Comparison of ENCODE assay signal across 8 mouse cellular contexts in the genomic region with DNA sequence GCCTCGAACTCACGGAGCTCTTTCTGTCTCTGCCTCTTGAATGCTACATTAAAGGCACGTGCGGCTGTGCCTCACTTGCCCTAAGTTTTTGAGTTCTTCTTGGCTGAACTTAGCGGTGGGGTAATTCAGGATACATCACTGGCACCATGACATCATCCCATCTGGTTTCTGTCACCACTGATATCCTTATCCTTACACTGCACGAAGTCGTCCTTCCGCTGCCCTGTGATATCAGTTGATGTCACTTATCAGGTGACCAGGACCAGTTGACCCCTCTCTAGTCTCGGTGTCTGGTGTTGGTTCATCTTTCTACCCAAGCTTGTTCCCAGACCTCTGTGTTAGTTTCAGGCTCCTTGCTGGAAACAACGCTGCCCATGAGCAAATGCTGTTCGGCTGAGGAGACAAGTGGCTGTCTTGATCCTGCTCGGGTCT. TPM values are rescaled to one million over a fixed set of nuclear protein-coding genes. Genes with fewer than 3 reads are reported as not detected.
DNase-seq lines count a peak whose midpoint lies in the region; ATAC-seq and TF ChIP-seq lines count a peak whose summit lies in the region.

No protein-coding gene starts in this region.

- H3K9me3 ChIP-seq in embryonic facial prominence, embryonic 10.5 days, result no peaks in the 10 kb centered on the region
- H3K9me3 ChIP-seq in hindbrain, embryonic 12.5 days (replicated peaks), result no peaks in the 10 kb centered on the region

- peak overlapping the region; percentile 92 for H3K4me2 ChIP-seq in hindbrain, embryonic 12.5 days (replicated peaks)

- no peak for TF ChIP-seq EP300 in heart, adult 2 months (IDR thresholded peaks at IDR 0.05; ENCODE audit: insufficient read depth, low read depth, low read length)

- TF ChIP-seq POLR2A in heart, adult 2 months (IDR thresholded peaks at IDR 0.05; ENCODE audit: insufficient read depth, low read depth, low read length), result no peak

- no peaks in the 10 kb centered on the region for H3K27me3 ChIP-seq in heart, adult 2 months (ENCODE audit: control insufficient read depth, insufficient read depth, low read length)
- H3K27me3 ChIP-seq in embryonic facial prominence, embryonic 10.5 days (replicated peaks; ENCODE audit: low read depth, poor library complexity, severe bottlenecking), result peaks cover 42% of the 10 kb centered on the region
- H3K27me3 ChIP-seq in hindbrain, embryonic 12.5 days, result peaks cover 9% of the 10 kb centered on the region; the same call in 1 of the 2 replicates

- no peak for TF ChIP-seq CTCF in heart, adult 2 months (IDR thresholded peaks at IDR 0.05)

- intact Hi-C loops in heart, adult 2 months (cut with DNase I), result loop anchor here (2.0 kb wide), 2 partner anchors 32 to 94 kb away; a partner anchor contains a TSS
- intact Hi-C loops in heart, postnatal 25 days (cut with DNase I), result loop anchor here (2.0 kb wide), 1 partner anchor 32 kb away; a partner anchor contains a TSS

- 14% methylated on average over 12 of the region's 12 CpGs for WGBS in heart, adult 2 months
- 48% methylated on average over 12 of the region's 12 CpGs for WGBS in embryonic facial prominence, embryonic 10.5 days
- WGBS in hindbrain, embryonic 12.5 days, result 46% methylated on average over 12 of the region's 12 CpGs

- no peaks in the 10 kb centered on the region for H3K79me2 ChIP-seq in heart, adult 2 months (replicated peaks; ENCODE audit: control insufficient read depth, insufficient read depth, low read length)

- peak overlapping the region; percentile 54 for H3K9ac ChIP-seq in heart, adult 2 months (ENCODE audit: low read depth, low read length)
- H3K9ac ChIP-seq in hindbrain, embryonic 12.5 days, result peak overlapping the region; percentile 80; the same call in 1 of the 2 replicates

- peaks cover 18% of the 10 kb centered on the region for H3K4me1 ChIP-seq in heart, adult 2 months (ENCODE audit: control insufficient read depth, insufficient read depth, low read length)
- H3K4me1 ChIP-seq in embryonic facial prominence, embryonic 10.5 days, result peaks cover 37% of the 10 kb centered on the region
- peaks cover 30% of the 10 kb centered on the region for H3K4me1 ChIP-seq in hindbrain, embryonic 12.5 days

- DNase-seq in heart, adult 2 months, result peak in 1 of 2 experiments; percentile 37
- DNase-seq in heart, postnatal 25 days (ENCODE audit: low spot score), result no peak
- DNase-seq in embryonic facial prominence, embryonic 10.5 days (ENCODE audit: low spot score), result no peak
- DNase-seq in right cerebral cortex, adult 2 months (ENCODE audit: low spot score in 2 of 2), result no peak
- DNase-seq in layer of hippocampus, adult 11-12 months (ENCODE audit: low spot score), result no peak
- no peak for DNase-seq in frontal cortex, postnatal 36 days (ENCODE audit: low spot score in 2 of 2)

- H3K27ac ChIP-seq in heart, adult 2 months, result peak overlapping the region; percentile 91
- peak overlapping the region; percentile 76 for H3K27ac ChIP-seq in embryonic facial prominence, embryonic 10.5 days (replicated peaks)
- H3K27ac ChIP-seq in hindbrain, embryonic 12.5 days, result peak overlapping the region; percentile 74

- H3K4me3 ChIP-seq in heart, adult 2 months, result peak overlapping the region; percentile 80
- H3K4me3 ChIP-seq in embryonic facial prominence, embryonic 10.5 days, result peak overlapping the region; percentile 71
- peak overlapping the region; percentile 60 for H3K4me3 ChIP-seq in hindbrain, embryonic 12.5 days

- ATAC-seq in hindbrain, embryonic 12.5 days (ENCODE audit: low FRiP score), result no peak
- peak; percentile 79 for ATAC-seq in megakaryocyte-erythroid progenitor cell, adult 5-6 weeks (replicated peaks; ENCODE audit: low FRiP score, low TSS enrichment, poor library complexity, severe bottlenecking)

- peaks cover 2% of the 10 kb centered on the region; the same call in 1 of the 2 replicates for H3K36me3 ChIP-seq in heart, adult 2 months (ENCODE audit: control insufficient read depth, insufficient read depth, low read length)
- no peaks in the 10 kb centered on the region for H3K36me3 ChIP-seq in embryonic facial prominence, embryonic 10.5 days (replicated peaks)
- H3K36me3 ChIP-seq in hindbrain, embryonic 12.5 days, result no peaks in the 10 kb centered on the region

RNA-seq across cellular contexts. Expression of a gene that starts 0.6 kb away (rescaled TPM):
- 10 to 100 TPM in 1 of 2 experiments, 1 to 10 TPM in 1; 9.7 to 12.1 TPM for total RNA-seq in heart, adult 2 months (2021)
- polyA plus RNA-seq in heart, adult 2 months (2012; rRNA removed), result 4.6 and 4.8 TPM in 2 replicates
- total RNA-seq in heart, postnatal 25 days (2021), result 1 to 10 TPM; 6.3 to 6.9 TPM
- polyA plus RNA-seq in embryonic facial prominence, embryonic 10.5 days (2016; fragmentation: Nextera tagmentation; extraction: Ambion mirVana), result 2.2 and 2.7 TPM in 2 replicates
- 7.0 and 7.6 TPM in 2 replicates for polyA plus RNA-seq in hindbrain, embryonic 12.5 days (2016; fragmentation: Nextera tagmentation; extraction: Ambion mirVana)
- total RNA-seq in megakaryocyte-erythroid progenitor cell, adult 5-6 weeks (2014; fragmentation: Nextera tagmentation), result 0.55 TPM in 1 of 2 replicates, not detected in the other
- total RNA-seq in megakaryocyte-erythroid progenitor cell, adult 5-6 weeks (2017), result 0.38 and 1.2 TPM in 2 replicates

RNA-seq across cellular contexts. Expression of a gene that starts 1.9 kb away (rescaled TPM):
- total RNA-seq in heart, adult 2 months (2021), result 1 to 10 TPM; 3.2 to 4.5 TPM
- 6.9 and 8.3 TPM in 2 replicates for polyA plus RNA-seq in heart, adult 2 months (2012; rRNA removed)
- 1 to 10 TPM; 3.2 to 4.5 TPM for total RNA-seq in heart, postnatal 25 days (2021)
- polyA plus RNA-seq in embryonic facial prominence, embryonic 10.5 days (2016; fragmentation: Nextera tagmentation; extraction: Ambion mirVana), result 0.34 and 0.47 TPM in 2 replicates
- polyA plus RNA-seq in hindbrain, embryonic 12.5 days (2016; fragmentation: Nextera tagmentation; extraction: Ambion mirVana), result 1.2 and 1.3 TPM in 2 replicates
- total RNA-seq in megakaryocyte-erythroid progenitor cell, adult 5-6 weeks (2014; fragmentation: Nextera tagmentation), result 0.66 and 3.4 TPM in 2 replicates
- total RNA-seq in megakaryocyte-erythroid progenitor cell, adult 5-6 weeks (2017), result 3.2 and 5.6 TPM in 2 replicates

RNA-seq across cellular contexts. Expression of a gene that starts 5.2 kb away (rescaled TPM):
- 10 to 100 TPM; 24.3 to 26.9 TPM for total RNA-seq in heart, adult 2 months (2021)
- polyA plus RNA-seq in heart, adult 2 months (2012; rRNA removed), result 50.4 and 70.1 TPM in 2 replicates
- 10 to 100 TPM; 35.3 to 40.4 TPM for total RNA-seq in heart, postnatal 25 days (2021)
- 59.0 and 61.7 TPM in 2 replicates for polyA plus RNA-seq in embryonic facial prominence, embryonic 10.5 days (2016; fragmentation: Nextera tagmentation; extraction: Ambion mirVana)
- polyA plus RNA-seq in hindbrain, embryonic 12.5 days (2016; fragmentation: Nextera tagmentation; extraction: Ambion mirVana), result 161 and 178 TPM in 2 replicates
- 7.8 and 8.9 TPM in 2 replicates for total RNA-seq in megakaryocyte-erythroid progenitor cell, adult 5-6 weeks (2014; fragmentation: Nextera tagmentation)
- 3.3 TPM in 2 replicates for total RNA-seq in megakaryocyte-erythroid progenitor cell, adult 5-6 weeks (2017)

RNA-seq across cellular contexts. Expression of a gene that starts 13.2 kb away (rescaled TPM):
- total RNA-seq in heart, adult 2 months (2021), result 100 to 1,000 TPM; 273 to 332 TPM
- polyA plus RNA-seq in heart, adult 2 months (2012; rRNA removed), result 163 and 257 TPM in 2 replicates
- total RNA-seq in heart, postnatal 25 days (2021), result 100 to 1,000 TPM; 227 to 246 TPM
- 0.60 and 0.65 TPM in 2 replicates for polyA plus RNA-seq in embryonic facial prominence, embryonic 10.5 days (2016; fragmentation: Nextera tagmentation; extraction: Ambion mirVana)
- 2.3 and 2.6 TPM in 2 replicates for polyA plus RNA-seq in hindbrain, embryonic 12.5 days (2016; fragmentation: Nextera tagmentation; extraction: Ambion mirVana)
- total RNA-seq in megakaryocyte-erythroid progenitor cell, adult 5-6 weeks (2014; fragmentation: Nextera tagmentation), result not detected in 2 replicates
- not detected in 2 replicates for total RNA-seq in megakaryocyte-erythroid progenitor cell, adult 5-6 weeks (2017)

RNA-seq across cellular contexts. Expression of a gene that starts 32.2 kb away (rescaled TPM):
- total RNA-seq in heart, adult 2 months (2021), result 10 to 100 TPM in 1 of 2 experiments, 1 to 10 TPM in 1; 9.7 to 10.8 TPM
- 25.2 and 28.0 TPM in 2 replicates for polyA plus RNA-seq in heart, adult 2 months (2012; rRNA removed)
- total RNA-seq in heart, postnatal 25 days (2021), result 10 to 100 TPM; 10.5 to 10.6 TPM
- 22.5 and 23.9 TPM in 2 replicates for polyA plus RNA-seq in embryonic facial prominence, embryonic 10.5 days (2016; fragmentation: Nextera tagmentation; extraction: Ambion mirVana)
- 29.0 and 30.5 TPM in 2 replicates for polyA plus RNA-seq in hindbrain, embryonic 12.5 days (2016; fragmentation: Nextera tagmentation; extraction: Ambion mirVana)
- 16.9 and 31.4 TPM in 2 replicates for total RNA-seq in megakaryocyte-erythroid progenitor cell, adult 5-6 weeks (2014; fragmentation: Nextera tagmentation)
- total RNA-seq in megakaryocyte-erythroid progenitor cell, adult 5-6 weeks (2017), result 8.7 and 11.7 TPM in 2 replicates
